Mouse (Mus musculus) heart, embryonic 14.5 days (tissue): ENCODE results near the gene 4930432M17Rik. TPM values are rescaled to one million over a fixed set of nuclear protein-coding genes. Genes with fewer than 3 reads are reported as not detected.

Experiments used
- ATAC-seq: fragments of 200-750 bp; cut with Nextera tagmentation; 2 replicates; pipeline ENCODE4 v1.8.0; 2017; ENCODE audit warnings: low read depth, moderate TSS enrichment; ENCODE audit not compliant: insufficient number of reproducible peaks, insufficient read depth, low FRiP score
- H3K27ac ChIP-seq, 2 experiments: fragments of 200-500 bp in 1 of 2; fragments of 300-500 bp in 1 of 2; sonication (generic) in 1 of 2; replicated peaks in 1 of 2; 2 replicates each; pipeline ENCODE4 v1.5.1; 2012 to 2014; ENCODE audit warnings: low read depth in 2 of 2, low read length in 2 of 2, control low read depth in 1 of 2, mild to moderate bottlenecking in 1 of 2, mixed read lengths in 1 of 2; ENCODE audit not compliant: control insufficient read depth in 1 of 2, insufficient read depth in 1 of 2
- H3K27me3 ChIP-seq: fragments of 300-500 bp; sonication (generic); 2 replicates; pipeline ENCODE4 v1.6.1; 2014; ENCODE audit warnings: mild to moderate bottlenecking, low read length, control low read depth; ENCODE audit not compliant: control insufficient read depth, insufficient read depth
- H3K36me3 ChIP-seq: fragments of 300-500 bp; sonication (generic); 2 replicates; pipeline ENCODE4 v1.6.1; 2014; ENCODE audit warnings: mild to moderate bottlenecking, control low read depth, low read length, mixed read lengths; ENCODE audit not compliant: control insufficient read depth, insufficient read depth
- H3K4me1 ChIP-seq, 2 experiments: fragments of 200-500 bp in 1 of 2; fragments of 300-500 bp in 1 of 2; sonication (generic) in 1 of 2; 2 replicates each; pipeline ENCODE4 v1.6.1; 2012 to 2014; ENCODE audit warnings: low read length in 2 of 2, control low read depth in 1 of 2, mixed read lengths in 1 of 2; ENCODE audit not compliant: control insufficient read depth in 2 of 2, insufficient read depth in 2 of 2
- H3K4me2 ChIP-seq: fragments of 300-500 bp; sonication (generic); 2 replicates; pipeline ENCODE4 v1.6.1; 2014; ENCODE audit warnings: mild to moderate bottlenecking, low read length
- H3K4me3 ChIP-seq, 2 experiments: fragments of 200-500 bp in 1 of 2; fragments of 300-500 bp in 1 of 2; sonication (generic) in 1 of 2; 2 replicates each; pipeline ENCODE4 v1.5.1; 2012 to 2014; ENCODE audit warnings: low read length in 2 of 2, mild to moderate bottlenecking in 2 of 2, control low read depth in 1 of 2, low read depth in 1 of 2, moderate library complexity in 1 of 2; ENCODE audit not compliant: control insufficient read depth in 1 of 2, insufficient read depth in 1 of 2
- H3K9ac ChIP-seq: fragments of 300-500 bp; sonication (generic); 2 replicates; pipeline ENCODE4 v1.6.1; 2014; ENCODE audit warnings: mild to moderate bottlenecking, low read length
- H3K9me3 ChIP-seq: fragments of 300-500 bp; sonication (generic); 2 replicates; pipeline ENCODE4 v1.6.1; 2016; ENCODE audit warnings: low read length, control low read depth; ENCODE audit not compliant: control insufficient read depth
- WGBS: fragments of 180-500 bp; shearing (Covaris S2); extraction: QIAGEN DNeasy Blood & Tissue Kit; methylation state at CpG from one replicate; pipeline ENCODE4 v1.1.7; 2014; 5-methylcytosine and 5-hydroxymethylcytosine counted together
- polyA plus RNA-seq: library from polyadenylated mRNA; unstranded; fragments of >200 nt; fragmentation: Nextera tagmentation; extraction: Ambion mirVana; gene quantifications from 2 replicates; pipeline ENCODE4 v1.2.1, GENCODE M21; 2014

The 4930432M17Rik gene
- polyA plus RNA-seq, 1 experiment from 2014 or later = not detected

DNA sequence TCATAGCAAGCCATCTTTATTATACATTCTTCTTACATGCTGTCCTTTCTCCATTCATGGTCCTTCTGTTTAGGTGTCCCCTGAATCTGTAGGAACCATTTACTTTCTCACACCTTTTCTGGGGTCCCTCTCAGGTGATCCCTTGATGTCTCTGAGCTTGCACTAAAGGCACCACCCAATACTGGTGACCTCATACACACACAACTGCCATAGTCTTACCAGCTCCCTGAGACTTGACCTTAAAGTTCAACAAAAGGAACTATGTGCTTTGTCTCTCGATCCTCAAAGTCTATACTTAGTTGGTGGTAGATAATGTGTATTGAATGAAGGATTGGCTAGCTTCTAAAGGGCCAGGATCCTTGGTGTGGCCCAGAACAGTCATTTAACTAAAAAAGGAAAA, 15.4 kb downstream of the 4930432M17Rik start:
- Histone ChIP-seq H3K4me3 (no peak overlapping the region), H3K9me3 (no peaks in the 10 kb centered on the region), H3K36me3 (no peaks in the 10 kb centered on the region), H3K9ac (no peak overlapping the region), H3K27ac (no peak overlapping the region), H3K4me2 (no peak overlapping the region), H3K4me1 (peaks cover 0 to 5% of the 10 kb centered on the region in 2 experiments; a peak in 2 of 4 replicates), H3K27me3 (no peaks in the 10 kb centered on the region)
- no peak for ATAC-seq
- 81% methylated on average over 1 of the region's 1 CpGs for WGBS

DNA sequence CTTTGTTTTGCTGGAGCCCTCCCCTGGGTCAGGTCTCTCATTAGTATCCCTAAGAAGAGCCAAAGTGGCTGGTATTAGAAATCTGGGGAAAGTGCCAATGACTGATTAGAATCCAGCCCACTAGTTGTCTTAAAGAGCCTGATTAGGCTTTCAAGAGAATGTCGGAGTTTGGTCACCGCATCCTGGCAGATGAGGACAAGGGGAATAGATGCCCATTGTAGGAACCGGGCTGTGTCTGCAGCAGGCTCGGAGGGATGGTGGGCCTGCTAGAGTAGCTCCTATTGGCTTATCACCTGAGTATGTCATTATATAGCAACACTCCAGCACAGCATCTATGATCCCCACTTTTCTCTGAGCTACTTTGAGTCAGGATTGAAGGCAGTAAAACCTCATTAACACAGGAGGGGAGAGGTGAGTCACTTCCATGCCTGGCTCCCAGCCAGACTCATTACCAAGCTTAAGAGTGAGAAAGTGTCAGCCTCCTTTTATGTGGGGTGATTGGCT, 15.9 kb downstream of the 4930432M17Rik start:
- no peak for ATAC-seq
- 76% methylated on average over 4 of the region's 4 CpGs for WGBS
- H3K36me3 ChIP-seq = no peaks in the 10 kb centered on the region

DNA sequence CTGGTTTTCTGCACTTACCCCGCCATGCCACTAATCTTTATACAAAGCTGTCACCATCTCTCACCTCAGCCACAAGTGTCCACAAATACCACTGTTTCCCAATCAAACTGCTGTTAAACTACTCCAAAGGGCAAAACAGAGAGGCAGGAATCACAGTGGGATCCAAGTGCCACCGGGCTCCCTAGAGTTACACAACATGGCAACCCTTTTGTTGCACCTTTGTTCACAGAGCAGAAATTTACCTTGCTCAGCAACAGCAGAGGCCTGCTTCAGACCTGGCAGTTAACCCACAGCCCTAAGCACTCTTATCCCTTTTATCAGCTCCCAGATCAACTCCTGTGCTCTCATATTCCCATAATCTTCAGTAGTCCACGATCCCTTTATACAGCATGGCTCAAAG, 17.2 kb downstream of the 4930432M17Rik start:
- Histone ChIP-seq H3K9ac (no peak overlapping the region), H3K4me3 (no peak overlapping the region), H3K4me1 (peaks cover 0 to 5% of the 10 kb centered on the region in 2 experiments; a peak in 2 of 4 replicates), H3K9me3 (no peaks in the 10 kb centered on the region), H3K36me3 (no peaks in the 10 kb centered on the region), H3K27me3 (no peaks in the 10 kb centered on the region), H3K27ac (no peak overlapping the region), H3K4me2 (no peak overlapping the region)
- ATAC-seq = no peak
- 86% methylated on average over 3 of the region's 3 CpGs for WGBS

More for the DNA sequence above, 15.9 kb downstream of the 4930432M17Rik start:
- Histone ChIP-seq H3K9ac (no peak overlapping the region), H3K27ac (no peak overlapping the region), H3K4me1 (peaks cover 0 to 5% of the 10 kb centered on the region in 2 experiments; a peak in 2 of 4 replicates), H3K27me3 (no peaks in the 10 kb centered on the region), H3K9me3 (no peaks in the 10 kb centered on the region), H3K4me3 (no peak overlapping the region), H3K4me2 (no peak overlapping the region)

DNA sequence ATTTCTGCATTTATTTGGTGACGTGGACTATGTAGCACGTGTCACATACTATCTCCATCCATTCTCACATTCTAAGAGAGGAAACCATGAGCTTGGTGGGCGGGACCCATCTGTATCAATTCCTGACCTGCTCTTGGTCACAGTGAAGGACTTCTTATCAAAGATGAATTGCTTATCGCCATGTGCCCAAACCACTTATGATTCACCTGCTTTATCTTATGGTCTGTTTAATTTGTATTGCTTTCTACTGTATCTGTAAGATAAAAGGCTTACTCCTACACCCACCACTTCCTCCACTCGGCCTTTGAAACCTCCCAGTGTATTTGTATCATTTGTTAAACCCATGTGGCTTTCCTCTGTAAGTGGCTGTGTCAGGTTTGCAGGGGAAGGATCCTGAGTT, 18.5 kb downstream of the 4930432M17Rik start:
- no peak for ATAC-seq
- no peak overlapping the region for H3K4me2 ChIP-seq
- WGBS = 45% methylated on average over 5 of the region's 5 CpGs
- H3K4me1 ChIP-seq = peaks cover 0 to 5% of the 10 kb centered on the region in 2 experiments; a peak in 2 of 4 replicates
- no peak overlapping the region for H3K4me3 ChIP-seq
- H3K9me3 ChIP-seq = no peaks in the 10 kb centered on the region
- H3K27me3 ChIP-seq = no peaks in the 10 kb centered on the region
- no peaks in the 10 kb centered on the region for H3K36me3 ChIP-seq
- no peak overlapping the region for H3K9ac ChIP-seq
- H3K27ac ChIP-seq = no peak overlapping the region

DNA sequence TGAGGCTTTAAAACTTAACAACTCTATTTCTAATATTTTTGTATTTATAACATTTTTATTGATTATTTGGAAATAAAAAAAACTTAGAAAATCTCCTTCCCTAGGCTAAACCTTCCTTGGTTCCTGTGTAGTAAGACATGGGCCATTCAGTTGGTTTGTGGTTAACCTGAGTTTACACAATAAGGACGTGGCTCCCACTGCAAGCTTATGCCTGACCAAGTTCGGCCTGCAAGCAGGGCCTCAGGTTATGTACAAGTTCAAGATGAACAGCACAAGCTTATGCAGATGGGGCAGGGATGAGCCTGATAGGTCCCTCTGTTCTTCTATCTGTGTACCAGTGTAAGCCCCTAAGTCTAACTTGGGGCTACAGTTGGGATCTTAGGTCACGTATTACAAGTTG, 19.1 kb downstream of the 4930432M17Rik start:
- Histone ChIP-seq H3K9ac (no peak overlapping the region), H3K4me2 (no peak overlapping the region), H3K36me3 (no peaks in the 10 kb centered on the region), H3K27me3 (no peaks in the 10 kb centered on the region), H3K9me3 (no peaks in the 10 kb centered on the region), H3K27ac (no peak overlapping the region), H3K4me1 (peaks cover 0 to 2% of the 10 kb centered on the region in 2 experiments; a peak in 2 of 4 replicates), H3K4me3 (no peak overlapping the region)
- WGBS = 90% methylated on average over 3 of the region's 3 CpGs
- no peak for ATAC-seq

DNA sequence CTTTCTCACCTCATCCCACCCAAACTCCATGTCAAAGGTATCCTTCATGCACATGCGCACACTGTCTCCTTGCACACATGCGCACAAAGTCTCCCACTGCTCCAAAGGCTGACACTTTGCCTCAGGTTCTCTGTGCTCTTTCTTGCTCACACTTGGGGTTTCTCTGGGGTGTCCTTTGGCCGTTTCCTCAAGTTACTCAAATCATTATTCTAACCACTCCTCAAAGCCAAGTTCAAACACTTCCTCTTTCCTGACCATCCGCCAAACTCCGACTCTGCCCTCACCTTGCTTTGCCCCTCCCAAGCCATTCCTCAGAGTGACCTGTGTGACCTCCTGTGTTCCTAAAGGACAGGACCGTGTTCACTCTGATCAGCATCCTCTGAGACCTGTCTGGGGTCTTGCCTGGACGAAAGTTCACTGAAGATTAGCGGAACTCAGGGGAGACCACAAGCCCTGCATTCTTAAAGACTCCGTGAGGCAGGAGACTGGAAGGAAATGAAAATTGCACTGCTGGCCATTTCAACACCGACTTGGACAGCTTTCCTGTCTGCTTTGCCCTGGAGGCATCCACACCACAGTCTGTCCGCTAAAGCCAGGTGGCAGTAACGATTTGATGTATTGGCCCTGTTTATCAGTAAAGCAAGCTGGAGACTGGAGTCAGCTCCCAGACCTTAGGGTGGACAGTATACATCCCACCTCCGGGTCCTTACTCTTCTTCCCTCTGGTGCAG, 22.6 kb downstream of the 4930432M17Rik start:
- Histone ChIP-seq H3K9me3 (no peaks in the 10 kb centered on the region), H3K4me1 (no peaks in the 10 kb centered on the region), H3K4me2 (no peak overlapping the region), H3K27ac (no peak overlapping the region), H3K9ac (no peak overlapping the region), H3K4me3 (no peak overlapping the region), H3K27me3 (no peaks in the 10 kb centered on the region), H3K36me3 (no peaks in the 10 kb centered on the region)
- 69% methylated on average over 13 of the region's 13 CpGs for WGBS
- no peak for ATAC-seq

DNA sequence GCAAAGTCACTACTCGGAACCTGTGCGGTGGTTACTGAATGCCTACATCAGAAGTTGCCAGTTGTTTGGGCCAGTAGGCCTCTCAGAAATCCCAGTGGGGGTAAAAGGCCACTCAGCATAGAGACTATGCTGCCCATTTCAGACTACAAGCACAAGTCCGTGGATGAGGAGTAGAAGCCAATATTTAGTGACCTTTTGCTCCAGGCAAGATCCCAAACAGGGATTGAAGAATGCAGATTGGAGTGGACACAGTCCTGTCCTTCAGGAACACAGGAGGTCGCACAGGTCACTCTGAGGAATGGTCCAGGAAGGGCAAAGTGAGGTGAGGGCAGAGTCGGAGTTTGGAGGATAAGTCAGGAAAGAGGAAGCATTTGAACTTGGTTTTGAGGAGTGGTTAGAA, 23.2 kb downstream of the 4930432M17Rik start:
- no peak overlapping the region for H3K4me3 ChIP-seq
- H3K9ac ChIP-seq = no peak overlapping the region
- no peaks in the 10 kb centered on the region for H3K27me3 ChIP-seq
- no peaks in the 10 kb centered on the region for H3K4me1 ChIP-seq
- H3K36me3 ChIP-seq = no peaks in the 10 kb centered on the region
- H3K4me2 ChIP-seq = no peak overlapping the region
- no peak overlapping the region for H3K27ac ChIP-seq
- WGBS = 78% methylated on average over 5 of the region's 5 CpGs
- ATAC-seq = no peak
- no peaks in the 10 kb centered on the region for H3K9me3 ChIP-seq
